Mouse (Mus musculus): ENCODE data around the gene Bpifa2. TPM values are rescaled to one million over a fixed set of nuclear protein-coding genes. Genes with fewer than 3 reads are reported as not detected.
A peak's percentile ranks its signal among the peaks of the same experiment; 100 is the strongest.

Gene Bpifa2
- polyA plus RNA-seq (2014; fragmentation: Nextera tagmentation; extraction: Ambion mirVana) = not detected in 2 replicates

GRCm38 (mm10) chr2:154007965-154008364 is at the start of gene Bpifa2:
TSS of gene Bpifa2 (plus strand) at chr2:154008265.
- Histone ChIP-seq H3K27ac (ENCODE audit: low read depth, low read length) (no peak within 1 kb of the TSS), H3K4me2 (replicated peaks; ENCODE audit: low read depth, low read length) (no peak within 1 kb of the TSS), H3K9ac (ENCODE audit: low read depth, low read length) (no peak within 1 kb of the TSS), H3K27me3 (ENCODE audit: control insufficient read depth, insufficient read depth, low read length) (no peaks in the 10 kb centered on the region), H3K4me1 (ENCODE audit: control insufficient read depth, insufficient read depth, low read length) (no peaks in the 10 kb centered on the region), H3K36me3 (ENCODE audit: control insufficient read depth, insufficient read depth, low read length) (no peaks in the 10 kb centered on the region), H3K9me3 (ENCODE audit: control insufficient read depth, low read length) (no peaks in the 10 kb centered on the region), H3K4me3 (ENCODE audit: low read length) (no peak within 1 kb of the TSS)
- no peak for ATAC-seq (ENCODE audit: low FRiP score, low TSS enrichment)
- WGBS = 86% methylated on average over 3 of the region's 3 CpGs

- Histone ChIP-seq H3K27me3 (ENCODE audit: control insufficient read depth, insufficient read depth, low read length) (no peaks in the 10 kb centered on the region), H3K4me3 (ENCODE audit: low read length) (no peak overlapping the region), H3K9ac (ENCODE audit: low read depth, low read length) (no peak overlapping the region), H3K4me2 (replicated peaks; ENCODE audit: low read depth, low read length) (no peak overlapping the region), H3K9me3 (ENCODE audit: control insufficient read depth, low read length) (no peaks in the 10 kb centered on the region), H3K4me1 (ENCODE audit: control insufficient read depth, insufficient read depth, low read length) (no peaks in the 10 kb centered on the region), H3K36me3 (ENCODE audit: control insufficient read depth, insufficient read depth, low read length) (no peaks in the 10 kb centered on the region), H3K27ac (ENCODE audit: low read depth, low read length) (no peak overlapping the region)
- 66% methylated on average over 4 of the region's 4 CpGs for WGBS
- no peak for ATAC-seq (ENCODE audit: low FRiP score, low TSS enrichment)
Measured at GRCm38 (mm10) chr2:153962821-153963331, 45.2 kb upstream of the Bpifa2 start.

GRCm38 (mm10) chr2:153963334-153963733 is 44.7 kb upstream of the Bpifa2 start:
- H3K4me2 ChIP-seq (replicated peaks; ENCODE audit: low read depth, low read length) = no peak overlapping the region
- no peak overlapping the region for H3K27ac ChIP-seq (ENCODE audit: low read depth, low read length)
- H3K27me3 ChIP-seq (ENCODE audit: control insufficient read depth, insufficient read depth, low read length) = no peaks in the 10 kb centered on the region
- H3K36me3 ChIP-seq (ENCODE audit: control insufficient read depth, insufficient read depth, low read length) = no peaks in the 10 kb centered on the region
- H3K9me3 ChIP-seq (ENCODE audit: control insufficient read depth, low read length) = no peaks in the 10 kb centered on the region
- no peaks in the 10 kb centered on the region for H3K4me1 ChIP-seq (ENCODE audit: control insufficient read depth, insufficient read depth, low read length)
- WGBS = 88% methylated on average over 1 of the region's 1 CpGs
- H3K9ac ChIP-seq (ENCODE audit: low read depth, low read length) = no peak overlapping the region
- H3K4me3 ChIP-seq (ENCODE audit: low read length) = no peak overlapping the region
- ATAC-seq (ENCODE audit: low FRiP score, low TSS enrichment) = no peak

GRCm38 (mm10) chr2:153970221-153970620 is 37.8 kb upstream of the Bpifa2 start:
- Histone ChIP-seq H3K9ac (ENCODE audit: low read depth, low read length) (no peak overlapping the region), H3K4me3 (ENCODE audit: low read length) (no peak overlapping the region), H3K27me3 (ENCODE audit: control insufficient read depth, insufficient read depth, low read length) (no peaks in the 10 kb centered on the region), H3K27ac (ENCODE audit: low read depth, low read length) (no peak overlapping the region), H3K9me3 (ENCODE audit: control insufficient read depth, low read length) (no peaks in the 10 kb centered on the region), H3K36me3 (ENCODE audit: control insufficient read depth, insufficient read depth, low read length) (no peaks in the 10 kb centered on the region), H3K4me1 (ENCODE audit: control insufficient read depth, insufficient read depth, low read length) (no peaks in the 10 kb centered on the region), H3K4me2 (replicated peaks; ENCODE audit: low read depth, low read length) (no peak overlapping the region)
- WGBS = 86% methylated on average over 5 of the region's 5 CpGs
- ATAC-seq (ENCODE audit: low FRiP score, low TSS enrichment) = no peak

DNA sequence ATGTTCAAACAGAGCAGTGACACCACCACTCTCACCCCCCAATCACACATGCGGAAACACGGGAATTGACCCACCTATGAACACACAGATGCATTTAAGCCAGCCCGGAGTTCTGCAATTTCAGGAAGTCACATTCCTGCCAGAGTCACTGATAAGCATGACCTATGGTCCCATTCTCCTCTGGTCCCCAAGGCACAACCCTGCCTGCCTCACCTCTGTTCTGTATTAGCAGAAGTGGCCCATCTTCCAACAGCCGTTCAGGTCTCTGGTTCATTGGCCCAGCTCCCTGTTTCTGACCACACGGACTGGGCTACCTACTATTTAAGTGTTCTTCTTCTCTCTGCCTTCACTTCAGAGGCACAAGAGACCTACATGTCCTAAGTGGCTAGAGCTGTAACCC is 33.5 kb upstream of the Bpifa2 start, which contains the start of gene Bpifa6:
Bpifa6 (plus strand) TSS at position 364 of the 400 bp plus-strand sequence.
- Histone ChIP-seq H3K4me3 (ENCODE audit: low read length) (no peak within 1 kb of the TSS), H3K9ac (ENCODE audit: low read depth, low read length) (no peak within 1 kb of the TSS), H3K9me3 (ENCODE audit: control insufficient read depth, low read length) (no peaks in the 10 kb centered on the region), H3K4me2 (replicated peaks; ENCODE audit: low read depth, low read length) (no peak within 1 kb of the TSS), H3K27ac (ENCODE audit: low read depth, low read length) (no peak within 1 kb of the TSS), H3K36me3 (ENCODE audit: control insufficient read depth, insufficient read depth, low read length) (no peaks in the 10 kb centered on the region), H3K4me1 (ENCODE audit: control insufficient read depth, insufficient read depth, low read length) (no peaks in the 10 kb centered on the region), H3K27me3 (ENCODE audit: control insufficient read depth, insufficient read depth, low read length) (no peaks in the 10 kb centered on the region)
- 77% methylated on average over 5 of the region's 5 CpGs for WGBS
- ATAC-seq (ENCODE audit: low FRiP score, low TSS enrichment) = no peak

DNA sequence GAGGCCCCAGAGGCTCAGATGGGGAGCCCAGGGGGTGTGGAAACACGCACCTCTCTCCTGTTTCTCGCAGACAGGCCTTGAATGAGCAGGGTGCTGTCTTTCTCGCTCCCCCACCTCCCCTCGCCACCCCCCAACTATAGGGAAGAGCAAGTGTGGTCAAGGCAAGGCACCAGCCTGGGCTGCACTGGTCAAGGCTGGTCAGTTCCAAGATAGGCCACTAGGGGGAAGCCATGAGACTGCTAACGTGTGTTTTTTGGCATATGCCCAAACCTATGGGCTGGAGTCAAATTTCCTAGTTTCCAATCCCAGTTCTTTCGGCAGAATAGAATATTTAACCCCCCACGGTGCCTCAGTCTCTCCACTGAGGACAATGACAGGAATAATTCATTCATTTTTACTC is 12.3 kb upstream of the Bpifa2 start:
- Histone ChIP-seq H3K4me3 (ENCODE audit: low read length) (no peak overlapping the region), H3K9ac (ENCODE audit: low read depth, low read length) (no peak overlapping the region), H3K9me3 (ENCODE audit: control insufficient read depth, low read length) (no peaks in the 10 kb centered on the region), H3K27me3 (ENCODE audit: control insufficient read depth, insufficient read depth, low read length) (no peaks in the 10 kb centered on the region), H3K27ac (ENCODE audit: low read depth, low read length) (no peak overlapping the region), H3K36me3 (ENCODE audit: control insufficient read depth, insufficient read depth, low read length) (no peaks in the 10 kb centered on the region), H3K4me1 (ENCODE audit: control insufficient read depth, insufficient read depth, low read length) (no peaks in the 10 kb centered on the region), H3K4me2 (replicated peaks; ENCODE audit: low read depth, low read length) (no peak overlapping the region)
- WGBS = 10% methylated on average over 7 of the region's 7 CpGs
- ATAC-seq (ENCODE audit: low FRiP score, low TSS enrichment) = 0 out of 2 replicates have a peak, but pooled peaks have one; percentile 39

GRCm38 (mm10) chr2:154000501-154000900 is 7.6 kb upstream of the Bpifa2 start:
- H3K4me1 ChIP-seq (ENCODE audit: control insufficient read depth, insufficient read depth, low read length) = no peaks in the 10 kb centered on the region
- H3K27me3 ChIP-seq (ENCODE audit: control insufficient read depth, insufficient read depth, low read length) = no peaks in the 10 kb centered on the region
- no peak overlapping the region for H3K4me3 ChIP-seq (ENCODE audit: low read length)
- 82% methylated on average over 3 of the region's 3 CpGs for WGBS
- no peaks in the 10 kb centered on the region for H3K9me3 ChIP-seq (ENCODE audit: control insufficient read depth, low read length)
- no peak overlapping the region for H3K4me2 ChIP-seq (replicated peaks; ENCODE audit: low read depth, low read length)
- no peak overlapping the region for H3K27ac ChIP-seq (ENCODE audit: low read depth, low read length)
- no peak for ATAC-seq (ENCODE audit: low FRiP score, low TSS enrichment)
- H3K9ac ChIP-seq (ENCODE audit: low read depth, low read length) = no peak overlapping the region
- H3K36me3 ChIP-seq (ENCODE audit: control insufficient read depth, insufficient read depth, low read length) = no peaks in the 10 kb centered on the region

GRCm38 (mm10) chr2:154001056-154001455 is 7.0 kb upstream of the Bpifa2 start:
- no peak overlapping the region for H3K27ac ChIP-seq (ENCODE audit: low read depth, low read length)
- no peak overlapping the region for H3K9ac ChIP-seq (ENCODE audit: low read depth, low read length)
- H3K9me3 ChIP-seq (ENCODE audit: control insufficient read depth, low read length) = no peaks in the 10 kb centered on the region
- no peak overlapping the region for H3K4me2 ChIP-seq (replicated peaks; ENCODE audit: low read depth, low read length)
- no peaks in the 10 kb centered on the region for H3K36me3 ChIP-seq (ENCODE audit: control insufficient read depth, insufficient read depth, low read length)
- no peaks in the 10 kb centered on the region for H3K27me3 ChIP-seq (ENCODE audit: control insufficient read depth, insufficient read depth, low read length)
- H3K4me3 ChIP-seq (ENCODE audit: low read length) = no peak overlapping the region
- ATAC-seq (ENCODE audit: low FRiP score, low TSS enrichment) = no peak
- no peaks in the 10 kb centered on the region for H3K4me1 ChIP-seq (ENCODE audit: control insufficient read depth, insufficient read depth, low read length)

DNA sequence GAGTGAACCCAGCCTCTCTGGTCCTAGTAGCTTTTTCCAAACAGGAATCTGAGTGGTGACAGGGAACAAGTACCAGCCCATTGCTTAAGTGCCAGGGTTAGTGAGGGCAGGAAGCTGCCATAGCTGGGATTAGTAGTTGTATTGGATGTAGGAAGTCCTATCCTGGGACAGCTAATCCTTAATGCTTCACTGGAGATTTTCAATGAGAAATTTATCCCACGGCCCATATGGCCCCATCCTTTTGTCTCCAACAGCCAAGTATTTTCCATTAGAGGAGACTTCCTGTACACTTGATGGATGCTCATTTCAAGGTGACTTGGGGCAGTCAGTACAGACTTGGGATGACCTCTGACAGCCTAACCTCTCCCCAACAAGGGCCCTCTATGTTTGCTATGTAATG is 3.6 kb upstream of the Bpifa2 start:
- 65% methylated on average over 1 of the region's 1 CpGs for WGBS

More for the DNA sequence above, 3.6 kb upstream of the Bpifa2 start:
- H3K9ac ChIP-seq (ENCODE audit: low read depth, low read length) = no peak overlapping the region
- H3K4me3 ChIP-seq (ENCODE audit: low read length) = no peak overlapping the region
- no peaks in the 10 kb centered on the region for H3K27me3 ChIP-seq (ENCODE audit: control insufficient read depth, insufficient read depth, low read length)
- H3K36me3 ChIP-seq (ENCODE audit: control insufficient read depth, insufficient read depth, low read length) = no peaks in the 10 kb centered on the region
- no peak overlapping the region for H3K27ac ChIP-seq (ENCODE audit: low read depth, low read length)
- no peak overlapping the region for H3K4me2 ChIP-seq (replicated peaks; ENCODE audit: low read depth, low read length)
- H3K4me1 ChIP-seq (ENCODE audit: control insufficient read depth, insufficient read depth, low read length) = no peaks in the 10 kb centered on the region
- no peak for ATAC-seq (ENCODE audit: low FRiP score, low TSS enrichment)
- no peaks in the 10 kb centered on the region for H3K9me3 ChIP-seq (ENCODE audit: control insufficient read depth, low read length)

Data from kidney, embryonic 14.5 days (tissue).